Mouse (Mus musculus): Measurements from ENCODE around the gene Vkorc1l1.

DNA sequence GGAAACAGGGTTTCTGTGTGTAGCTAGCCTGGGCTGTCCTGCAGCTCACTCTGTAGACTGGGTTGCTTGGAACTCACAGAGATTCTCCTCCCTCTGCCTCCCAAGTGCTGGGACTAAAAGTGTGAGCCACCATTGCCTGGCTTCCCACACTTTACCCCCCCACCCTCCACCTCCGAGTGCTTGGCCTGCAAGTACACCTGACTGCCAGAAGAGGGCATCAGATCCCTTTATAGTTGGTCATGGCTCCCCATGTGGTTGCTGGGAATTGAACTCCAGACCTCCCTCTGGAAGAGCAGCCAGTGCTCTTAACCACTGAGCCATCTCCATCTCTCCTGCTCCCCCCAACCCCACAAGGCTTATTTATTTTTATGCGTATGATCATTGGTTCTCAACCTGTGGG is 27.7 kb upstream of the Vkorc1l1 start:
- TF ChIP-seq CTCF (IDR thresholded peaks at IDR 0.05; ENCODE audit: control insufficient read depth, insufficient read depth, low read length) (peak; percentile 67), POLR2A (IDR thresholded peaks at IDR 0.05; ENCODE audit: borderline replicate concordance, control insufficient read depth, low read depth, low read length) (no peak)
